Mouse (Mus musculus) cerebellum, adult 9-11 months (tissue): ENCODE data around the gene Zic4.
A peak's percentile ranks its signal among the peaks of the same experiment; 100 is the strongest.

ENCODE experiments used
- DNase-seq: peaks from one replicate; pipeline ENCODE4 v3.0.0; 2022

The Zic4 gene

DNA sequence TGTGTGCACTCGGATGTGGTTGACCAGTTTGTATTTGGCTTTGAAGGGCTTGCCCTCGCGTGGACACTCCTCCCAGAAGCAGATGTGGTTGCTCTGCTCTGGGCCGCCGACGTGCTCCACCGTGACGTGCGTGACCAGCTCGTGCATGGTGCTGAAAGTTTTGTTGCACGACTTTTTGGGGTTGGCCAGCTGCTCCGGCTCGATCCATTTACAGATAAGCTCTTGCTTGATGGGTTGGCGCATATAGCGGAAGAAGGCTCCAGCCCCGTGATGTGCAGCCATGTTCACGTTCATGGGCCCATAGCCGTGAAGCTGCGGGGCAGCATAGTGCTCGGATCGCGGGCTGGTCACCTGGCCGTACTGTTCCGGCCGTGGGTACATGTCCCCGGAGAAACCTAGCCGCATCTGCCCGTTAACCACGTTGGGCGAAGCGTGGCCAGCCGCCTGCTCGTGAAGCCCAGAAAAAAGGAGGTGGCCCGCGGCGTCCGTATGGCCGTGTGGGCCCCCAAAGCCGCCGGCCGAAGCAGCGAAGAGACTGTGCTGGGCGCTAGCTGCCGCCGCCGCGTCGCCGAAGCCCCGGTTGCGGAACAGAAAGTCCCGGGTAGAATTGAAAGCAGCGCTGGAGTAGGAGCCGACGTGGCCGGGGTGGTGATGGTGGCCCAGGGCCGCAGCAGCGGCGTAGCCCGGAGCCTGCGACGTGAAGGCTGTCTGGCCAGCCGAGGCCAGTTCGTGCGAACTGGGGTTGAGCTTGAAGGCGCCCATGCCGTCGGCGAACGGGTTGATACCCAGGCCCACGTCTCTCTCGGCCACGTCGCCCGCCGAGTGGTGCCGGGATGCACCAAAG, 2.1 kb downstream of the Zic4 start:
- DNase-seq: peak; percentile 65

DNA sequence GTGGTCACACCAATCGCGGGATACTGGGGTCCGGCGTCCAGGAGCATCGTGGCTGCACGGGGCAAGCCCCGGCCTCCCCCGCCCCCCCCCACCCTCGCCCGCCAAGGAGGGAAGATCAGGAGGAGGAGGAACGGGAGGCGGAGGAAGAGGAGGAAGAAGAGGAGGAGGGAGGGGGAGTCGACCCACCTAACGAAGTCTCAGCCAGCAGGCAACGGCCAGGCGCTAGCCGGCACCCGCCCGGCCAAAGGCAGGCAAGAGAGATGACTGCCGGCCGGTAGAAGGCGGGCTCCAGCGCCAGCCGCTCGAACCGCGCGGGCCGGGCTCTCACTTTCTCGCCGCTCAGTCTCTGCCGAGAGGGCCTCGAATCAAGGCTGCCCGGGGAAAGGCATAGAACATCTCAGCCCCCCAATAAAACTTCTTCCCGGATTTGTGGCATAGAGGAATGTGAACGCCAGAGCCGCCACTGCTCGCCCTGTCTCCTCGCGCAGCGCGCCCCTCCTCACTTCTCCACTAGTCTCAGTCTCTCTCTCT, 2.8 kb downstream of the Zic4 start:
- DNase-seq: peak; percentile 77

DNA sequence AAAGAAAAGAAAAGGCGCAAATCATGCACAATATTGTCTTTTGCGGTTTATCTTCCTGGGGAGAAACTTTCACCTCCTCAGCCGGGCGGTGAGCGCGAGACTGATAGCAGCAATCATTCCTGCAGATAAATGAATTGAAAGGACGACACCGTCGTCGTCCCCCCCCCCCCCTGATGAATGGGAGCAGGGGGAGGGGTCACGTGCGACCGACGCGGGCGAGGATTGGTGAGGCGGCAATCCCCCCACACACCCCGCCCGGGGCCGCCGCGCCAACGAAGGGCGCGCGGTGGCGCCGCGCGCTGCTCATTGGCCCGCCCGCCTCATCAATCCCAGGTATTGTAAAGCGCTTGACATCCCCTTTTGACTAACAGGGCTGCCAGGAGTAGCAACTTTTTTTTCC, 3.5 kb downstream of the Zic4 start, which contains the start of gene Zic1:
Zic1 (minus strand) TSS at position 147 of the 400 bp plus-strand sequence.
- peak; percentile 97 for DNase-seq

DNA sequence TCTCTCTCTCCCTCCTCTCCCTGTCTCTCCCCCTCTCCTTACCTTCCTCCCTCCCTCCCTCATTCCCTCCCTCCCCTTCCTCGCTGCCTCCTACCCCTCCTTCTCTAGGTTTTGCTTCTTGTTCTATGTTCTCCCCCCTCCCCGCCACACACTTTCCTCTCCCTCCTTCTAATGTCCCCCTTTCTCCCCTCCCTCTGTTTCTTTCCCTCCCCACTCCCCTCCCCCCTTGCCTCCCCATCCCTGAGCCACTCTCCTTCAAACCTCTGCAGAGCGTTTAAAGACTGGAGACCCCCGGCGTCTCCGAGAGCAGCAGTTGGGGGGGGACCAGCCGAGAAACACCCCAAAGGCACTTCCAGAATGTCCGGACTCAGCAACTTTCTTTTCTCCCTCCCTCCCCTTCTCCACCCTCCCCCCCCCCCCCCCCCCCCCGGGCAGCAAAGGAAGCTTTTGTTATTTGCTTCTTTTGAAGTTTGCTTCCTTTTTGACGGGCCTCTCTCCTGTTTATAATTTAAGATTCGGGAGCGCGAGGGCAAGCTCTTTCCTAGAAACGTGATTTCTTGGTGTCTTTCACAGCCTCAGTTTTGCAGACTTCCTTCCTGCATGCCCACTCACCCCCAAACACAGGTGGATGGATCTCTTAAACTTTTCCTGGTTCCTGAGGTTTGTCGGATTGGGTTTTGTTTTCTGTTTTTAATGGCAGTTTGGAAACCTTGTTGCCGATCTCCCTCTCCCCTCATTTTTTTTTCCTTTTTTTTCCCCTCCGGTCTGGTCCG, 4.2 kb downstream of the Zic4 start:
- DNase-seq: peak; percentile 78

DNA sequence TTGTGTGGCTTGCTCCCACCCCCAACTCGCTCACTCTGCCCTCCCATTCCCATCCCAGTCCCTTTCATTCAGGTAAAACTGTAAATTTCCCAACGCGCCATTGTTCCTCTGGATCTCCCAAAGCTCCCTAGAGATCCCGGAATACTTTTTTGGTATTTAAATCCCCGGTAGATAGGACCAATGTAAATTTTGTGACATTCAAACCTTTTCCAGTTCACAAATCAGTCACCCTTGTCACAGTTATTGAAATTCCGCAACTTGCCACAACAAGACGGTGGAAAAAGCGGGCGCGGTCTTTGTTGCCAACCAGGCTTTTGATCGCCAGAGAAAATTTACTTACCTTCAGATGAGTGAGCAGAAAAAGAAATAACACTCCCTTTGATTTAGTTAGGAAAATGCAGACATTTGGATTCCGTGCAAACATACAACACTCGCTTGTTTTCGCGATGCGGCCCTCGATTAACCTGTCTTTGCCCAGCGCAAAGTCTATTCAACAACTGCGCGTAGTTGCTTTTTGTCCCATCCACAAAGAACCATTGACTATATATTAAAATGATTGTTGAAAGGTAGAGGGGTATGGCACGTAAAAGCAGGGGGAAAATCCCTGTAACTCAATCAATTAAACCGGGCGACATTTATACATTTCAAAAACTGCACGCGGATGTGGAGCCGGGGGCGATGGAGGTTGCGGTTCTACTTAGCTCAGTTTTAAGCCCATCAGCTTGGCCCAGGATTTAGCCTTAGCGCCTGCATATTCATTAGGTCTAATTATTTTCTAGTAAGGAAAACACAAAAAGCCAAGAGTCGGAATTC, 5.0 kb downstream of the Zic4 start:
- peak; percentile 54 for DNase-seq

DNA sequence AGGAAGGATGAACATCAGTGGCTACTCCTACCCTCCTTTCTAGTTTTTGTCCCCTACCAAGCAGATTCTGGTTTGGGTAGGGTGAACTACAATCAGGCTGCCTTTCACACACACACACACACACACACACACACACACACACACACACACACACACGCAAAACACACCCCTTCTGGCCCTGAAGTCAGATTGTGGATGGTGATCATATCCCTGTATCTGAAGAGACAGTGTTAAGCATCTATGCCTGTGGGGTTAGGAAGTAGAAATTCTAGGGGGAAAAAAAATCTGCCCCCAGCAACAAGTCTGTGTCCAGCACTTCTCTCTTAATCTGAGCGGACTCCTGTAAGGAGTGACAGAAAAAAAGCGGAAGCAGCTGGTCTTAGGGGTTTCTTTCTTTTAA, 5.9 kb downstream of the Zic4 start:
- peak; percentile 61 for DNase-seq

DNA sequence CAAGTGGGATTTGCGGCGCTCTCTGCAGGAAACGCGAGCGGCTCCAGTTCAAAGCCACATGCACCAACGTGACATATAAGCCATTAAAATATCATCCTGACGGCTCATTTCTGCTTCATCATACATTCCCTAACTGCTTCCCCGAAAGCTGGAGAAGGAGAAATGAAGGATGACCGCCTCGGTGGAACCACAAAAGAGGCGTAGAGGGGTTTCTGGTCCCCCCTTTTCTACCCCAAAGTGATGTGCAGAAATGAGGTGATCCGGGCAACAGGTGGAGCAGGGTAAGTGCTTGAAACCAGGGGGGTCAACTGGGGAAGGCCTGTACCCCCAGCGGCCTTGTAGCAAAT, 6.7 kb downstream of the Zic4 start:
- no peak for DNase-seq

DNA sequence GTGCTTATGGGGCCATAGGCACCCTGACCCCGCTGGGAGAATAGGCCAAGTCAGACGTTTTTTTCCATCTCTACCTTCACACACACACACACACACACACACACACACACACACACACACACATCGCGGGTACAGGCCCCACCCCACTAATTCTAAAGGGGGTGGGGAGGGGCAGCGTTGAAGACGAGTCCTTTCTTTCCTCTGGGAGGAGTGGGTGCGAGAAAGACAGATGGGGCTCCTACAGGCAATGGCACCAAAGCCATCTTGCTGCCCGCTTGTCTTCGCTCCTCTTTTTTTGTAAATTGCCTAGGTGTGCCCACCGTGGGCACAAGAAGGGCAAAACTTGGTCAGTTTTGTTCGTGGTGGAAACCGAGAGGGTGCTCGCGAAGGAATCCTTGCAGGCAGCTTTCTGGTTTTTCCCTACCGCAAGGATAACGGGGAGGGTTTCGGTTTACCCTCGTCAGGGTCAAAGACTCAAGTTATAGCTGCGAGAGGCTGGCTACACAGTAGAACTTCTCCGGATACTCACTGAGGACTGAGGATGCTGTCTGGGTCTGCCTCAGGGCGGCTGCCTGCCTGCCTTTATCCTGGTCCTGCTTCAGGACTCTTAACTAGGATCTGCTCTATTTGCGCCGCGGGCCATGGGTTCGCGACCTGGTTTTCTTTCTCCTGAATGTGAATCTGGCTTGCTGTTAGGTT, 7.2 kb downstream of the Zic4 start:
- DNase-seq: peak; percentile 67

DNA sequence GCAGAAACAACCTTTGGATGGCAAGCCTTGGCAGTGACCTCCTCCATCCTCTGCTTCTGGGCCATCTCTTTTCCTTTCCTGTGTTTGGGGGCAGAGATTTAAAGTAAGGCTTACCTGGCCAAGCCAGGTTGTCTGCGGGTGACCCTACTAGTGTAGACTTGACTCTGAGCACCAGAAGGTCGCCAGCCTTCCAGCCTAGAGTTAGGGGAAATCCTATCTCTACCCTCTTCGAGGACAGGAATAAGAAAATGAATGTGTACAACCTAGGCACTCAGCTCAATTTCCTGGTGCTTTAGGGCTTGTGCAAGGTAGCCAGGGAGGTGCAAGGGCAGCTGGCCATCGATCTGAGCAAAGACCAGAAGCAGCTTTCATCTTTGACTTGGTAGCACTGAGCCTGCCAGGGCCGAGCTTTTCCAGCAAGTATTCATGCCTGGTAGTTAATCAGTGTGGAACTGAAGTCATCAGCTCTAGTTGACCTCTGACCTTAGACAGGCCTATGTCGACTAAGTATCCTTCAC, 8.0 kb downstream of the Zic4 start:
- DNase-seq: peak; percentile 68

DNA sequence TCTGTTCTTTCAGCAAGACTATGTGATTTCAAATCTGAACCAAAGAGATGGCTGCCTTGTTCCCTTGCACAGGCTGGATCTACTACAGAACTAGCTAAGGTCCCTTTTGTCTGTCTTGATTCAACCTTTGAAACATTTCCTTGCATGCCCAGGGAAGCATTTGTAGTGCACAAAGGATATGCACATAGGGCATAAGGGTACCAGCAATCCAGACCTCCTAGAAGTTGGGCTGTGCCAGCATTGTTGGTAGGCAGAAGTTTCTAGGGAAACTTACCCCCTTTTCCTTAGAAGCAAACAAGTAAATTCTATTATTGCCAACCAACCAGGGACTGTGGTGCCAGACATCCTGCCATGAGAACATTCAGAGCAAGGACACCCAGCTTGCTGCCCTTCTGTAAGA, 8.8 kb downstream of the Zic4 start:
- peak; percentile 40 for DNase-seq

DNA sequence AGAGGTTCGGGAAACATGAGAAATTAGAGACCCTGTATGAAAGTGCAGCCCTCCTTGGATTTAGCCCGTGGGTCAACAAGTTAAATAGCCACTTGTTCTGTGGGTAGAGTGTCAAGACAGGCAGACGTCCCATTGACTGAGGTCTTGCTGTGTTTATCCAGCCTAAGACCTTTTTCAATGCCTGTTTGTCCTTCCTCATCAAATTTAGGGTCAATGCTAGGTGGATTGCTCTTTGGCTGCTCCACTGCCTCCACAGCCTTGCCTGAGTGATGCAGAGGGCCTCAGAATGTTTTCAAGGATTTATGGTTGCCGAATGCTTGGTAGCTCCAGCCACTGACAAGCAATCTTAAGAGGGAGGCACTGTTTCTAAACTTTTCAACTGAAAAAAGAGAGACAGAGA, 9.4 kb downstream of the Zic4 start:
- DNase-seq: no peak

DNA sequence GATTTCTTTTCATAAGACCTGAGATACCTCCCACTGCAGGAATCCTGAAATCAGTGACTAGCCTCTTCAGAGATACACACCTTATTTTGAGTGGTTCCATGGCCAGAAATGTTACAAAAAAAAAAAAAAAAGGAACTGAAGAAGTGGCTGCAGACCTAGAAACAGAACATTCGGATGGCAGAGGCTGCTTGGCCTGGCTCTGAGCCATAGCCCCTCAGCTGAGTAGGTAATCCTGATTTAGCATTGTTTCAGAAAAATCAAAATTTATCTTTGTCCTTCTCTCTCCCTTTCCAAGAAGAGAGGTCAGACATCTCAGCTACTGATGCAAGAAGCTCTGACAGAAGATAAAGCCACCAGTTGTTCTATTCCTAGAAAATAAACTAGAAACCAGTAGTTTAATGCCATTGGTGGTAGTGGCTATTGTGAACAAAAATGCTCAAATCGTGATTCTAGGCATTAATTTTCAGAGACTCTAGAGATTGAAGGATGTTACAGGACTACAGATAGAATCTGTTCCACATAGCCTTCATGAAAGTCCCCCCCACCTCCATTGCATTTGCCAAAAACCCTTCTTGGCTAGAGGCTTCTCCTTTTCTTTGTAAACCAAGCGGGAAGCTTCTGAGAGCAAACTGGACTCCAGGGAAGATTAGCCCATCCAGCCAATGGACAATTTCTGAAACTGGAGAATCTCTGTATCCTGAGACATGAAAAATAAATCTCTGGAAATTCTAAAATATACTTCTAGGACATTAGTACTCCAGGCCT, 11.8 kb downstream of the Zic4 start:
- DNase-seq: peak; percentile 40

DNA sequence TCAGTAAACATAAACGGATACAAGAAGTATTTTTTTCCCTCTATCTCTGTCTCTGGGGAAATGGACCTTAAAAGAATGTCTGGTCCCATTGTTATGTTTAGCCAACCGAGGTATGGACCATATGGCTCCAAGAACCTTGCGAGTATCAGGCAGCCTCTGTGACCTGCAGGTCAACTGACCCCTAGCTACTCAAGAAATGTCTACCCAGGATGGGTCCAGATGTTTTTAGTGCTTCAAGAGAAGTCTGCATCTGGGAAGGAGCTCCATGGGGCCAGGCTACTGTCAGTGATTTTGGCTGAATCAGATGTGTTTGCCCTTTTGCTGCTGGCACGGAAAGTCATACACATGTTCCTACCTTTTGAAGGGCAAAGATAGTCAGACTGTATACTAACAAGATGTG, 12.5 kb downstream of the Zic4 start:
- peak; percentile 35 for DNase-seq

DNA sequence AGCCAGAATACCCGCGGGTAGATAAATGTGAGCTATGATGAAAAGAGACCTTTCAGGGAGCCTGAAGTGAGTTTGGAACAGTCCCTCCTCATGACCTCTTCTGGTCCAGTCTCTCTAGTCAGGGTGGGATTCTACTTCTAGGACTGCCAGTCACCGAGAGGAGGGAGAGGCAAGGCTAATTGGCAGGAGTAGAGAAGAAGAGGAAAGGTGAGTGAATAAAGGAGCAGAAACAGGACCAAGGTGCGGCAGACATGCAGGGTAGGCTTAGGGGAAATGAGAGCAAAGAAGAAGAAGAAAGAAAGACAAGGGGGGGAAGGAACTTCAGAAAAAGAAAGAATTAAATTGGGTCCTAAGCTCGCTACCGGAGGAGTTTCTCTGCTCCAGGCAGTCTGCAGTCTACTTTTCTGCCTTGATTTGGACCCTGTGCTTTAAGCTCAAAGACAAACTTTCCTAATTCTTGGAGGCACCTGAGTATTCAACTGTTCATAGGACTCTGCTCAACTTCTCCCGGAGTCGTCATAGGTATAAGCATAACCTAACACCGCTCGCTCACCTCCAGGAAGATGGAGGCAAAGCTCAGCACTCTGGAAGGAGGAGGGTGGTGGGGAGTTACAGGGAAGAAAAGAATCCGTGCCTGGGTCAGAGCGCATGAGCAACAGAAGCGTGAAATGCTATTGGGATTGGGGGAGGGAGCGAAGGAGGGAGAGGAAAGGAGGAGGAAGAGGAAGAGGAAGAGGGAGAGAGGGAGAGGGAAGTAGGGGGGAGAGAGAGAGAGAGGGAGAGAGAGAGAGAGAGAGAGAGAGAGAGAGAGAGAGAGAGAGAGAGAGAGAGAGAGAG, 15.0 kb downstream of the Zic4 start:
- peak; percentile 81 for DNase-seq

DNA sequence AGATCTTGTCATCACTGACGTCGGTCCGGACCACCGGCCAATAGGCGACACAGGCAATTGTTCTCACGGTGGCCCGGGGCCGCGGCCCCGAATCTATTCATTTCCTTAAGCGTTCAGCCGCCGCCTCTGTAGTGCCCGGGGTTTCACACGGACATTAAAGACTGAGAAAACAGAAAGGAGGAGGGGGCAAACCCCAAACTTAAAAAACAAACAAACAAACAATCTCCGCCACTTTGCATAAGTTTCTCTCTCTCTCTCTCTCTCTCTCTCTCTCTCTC, 15.6 kb downstream of the Zic4 start:
- DNase-seq: peak; percentile 83

DNA sequence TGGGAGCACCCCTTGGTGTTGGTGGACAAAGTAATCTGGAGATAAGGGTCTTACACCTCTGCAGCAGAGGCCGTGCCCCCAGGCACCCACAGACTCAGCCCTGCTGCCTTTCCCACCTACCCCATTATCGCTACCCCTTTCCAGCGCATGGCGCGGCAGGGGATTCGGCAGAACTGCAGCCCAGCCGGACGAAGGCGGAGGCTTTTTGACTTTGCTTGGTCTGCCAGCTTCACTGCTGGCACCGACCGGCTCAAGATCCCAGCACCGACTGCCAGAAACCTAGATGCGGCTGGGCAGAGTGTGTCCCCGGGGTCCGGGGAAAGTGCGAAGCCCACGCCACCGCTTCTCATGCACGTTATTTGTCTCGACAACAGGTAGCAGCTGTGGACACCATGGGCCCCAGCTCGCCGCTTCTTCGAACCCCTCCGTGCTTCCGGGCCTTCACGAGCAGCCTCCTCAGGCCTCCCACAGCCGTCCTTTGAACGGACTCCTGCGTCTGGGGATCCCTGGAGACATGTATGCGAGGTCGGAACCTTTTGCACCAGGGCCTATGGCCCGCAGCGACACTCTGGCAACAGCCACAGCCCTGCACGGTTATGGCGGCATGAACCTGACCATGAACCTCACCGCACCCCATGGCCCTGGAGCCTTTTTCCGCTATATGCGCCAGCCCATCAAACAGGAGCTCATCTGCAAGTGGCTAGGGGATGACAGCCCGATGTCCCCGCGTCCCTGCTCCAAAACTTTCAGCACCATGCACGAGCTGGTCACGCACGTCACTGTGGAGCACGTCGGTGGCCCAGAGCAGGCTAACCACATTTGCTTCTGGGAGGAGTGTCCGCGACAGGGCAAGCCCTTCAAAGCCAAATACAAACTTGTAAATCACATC, 16.4 kb downstream of the Zic4 start:
- peak; percentile 84 for DNase-seq

DNA sequence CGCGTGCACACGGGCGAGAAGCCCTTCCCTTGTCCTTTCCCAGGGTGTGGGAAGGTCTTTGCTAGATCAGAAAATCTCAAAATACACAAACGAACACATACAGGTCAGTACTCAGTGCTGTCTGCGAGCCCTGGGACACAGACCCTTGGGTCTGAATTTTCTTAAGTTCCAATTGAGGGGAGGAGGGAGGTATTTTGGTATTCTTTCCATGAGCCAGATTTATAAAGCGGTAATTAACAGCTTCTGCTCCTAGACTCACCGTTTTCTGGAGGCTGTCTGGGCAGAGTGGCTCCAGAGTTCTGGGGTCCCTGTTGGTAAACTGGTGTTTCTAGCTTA, 17.1 kb downstream of the Zic4 start:
- DNase-seq: no peak

DNA sequence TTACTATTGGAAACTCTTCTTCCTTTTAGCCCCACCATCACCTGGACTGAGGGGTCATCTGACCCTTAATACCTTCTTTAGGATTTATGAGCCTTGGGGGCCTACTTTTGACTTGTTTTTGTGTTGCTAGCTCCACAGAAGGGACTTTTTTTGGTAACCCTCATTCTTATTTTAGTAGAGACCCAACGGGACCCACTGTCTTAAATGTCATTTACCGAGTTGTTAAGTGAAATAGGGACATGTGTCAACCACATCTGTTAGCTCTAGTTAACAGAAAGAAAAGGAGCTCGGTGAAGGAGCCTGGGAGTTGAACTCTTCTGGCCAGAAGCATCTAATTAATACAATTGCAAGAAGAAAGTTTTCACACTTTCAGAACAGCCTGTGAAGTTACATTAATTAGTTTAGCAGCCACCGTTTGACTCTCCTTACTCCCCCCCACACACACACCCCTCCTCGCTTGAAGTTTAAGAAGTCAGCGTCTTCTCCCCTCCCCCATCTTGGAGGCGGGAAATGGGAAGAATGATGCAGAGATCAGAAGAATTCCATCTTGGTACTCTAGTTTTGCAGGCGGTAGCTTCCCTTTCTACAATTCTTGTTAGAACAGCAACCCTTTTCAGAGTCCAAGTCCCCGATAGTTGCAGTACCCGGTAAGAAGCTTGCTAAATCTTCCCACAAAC, 17.7 kb downstream of the Zic4 start:
- peak; percentile 55 for DNase-seq

DNA sequence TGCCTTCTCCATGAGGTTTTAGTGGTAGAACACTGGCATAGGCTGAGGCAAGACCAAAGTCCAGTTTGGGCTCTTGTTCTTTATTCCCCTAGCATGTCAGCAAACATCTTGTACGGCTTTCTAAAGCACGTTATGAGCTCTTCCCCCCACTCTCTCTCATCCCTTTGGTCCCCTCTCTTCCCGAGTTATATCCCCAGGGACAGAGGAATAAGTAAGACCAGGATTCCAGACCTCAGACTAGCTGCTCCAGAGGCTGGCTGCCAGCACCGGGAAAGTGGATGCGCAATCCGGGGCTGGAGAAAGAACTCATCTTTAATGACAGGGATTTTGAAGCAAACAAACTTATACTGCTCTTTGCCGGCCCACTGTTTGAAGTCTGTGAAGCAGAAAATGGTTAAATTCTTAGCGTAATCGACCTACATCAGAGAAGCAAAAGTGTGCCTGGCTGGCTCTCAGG, 18.3 kb downstream of the Zic4 start:
- DNase-seq: peak; percentile 71
